Mouse (Mus musculus) spleen, adult 2 months (tissue): ENCODE measurements at regions not wholly inside any gene's neighbourhood (a gene's known extent, or its start where the extent isn't known, plus 50 kb on each side); places are given as distances from the start of the nearest gene placed in this dataset.

ENCODE experiments used
- CTCF ChIP-seq: fragments of 200-500 bp; IDR thresholded peaks from 2 replicates; pipeline ENCODE4 v1.5.1; 2011; ENCODE audit warnings: mild to moderate bottlenecking, inconsistent platforms; ENCODE audit not compliant: insufficient read depth, insufficient read length, insufficient replicate concordance; ENCODE audit errors: extremely low read depth
- POLR2A ChIP-seq: fragments of 200-500 bp; IDR thresholded peaks from 2 replicates; pipeline ENCODE4 v1.6.1; 2011; ENCODE audit warnings: low read depth, low read length, inconsistent platforms

GRCm38 (mm10) chr11:84692638-84693037 lies 126.7 kb downstream of the Mrm1 start:
- TF ChIP-seq POLR2A, result no peak
- TF ChIP-seq CTCF, result no peak
